In genomic region chr7:80028418-80028720, GRCm38 (mm10) we compare ENCODE assay signal across 8 mouse cellular contexts. TPM values are rescaled to one million over a fixed set of nuclear protein-coding genes. Genes with fewer than 3 reads are reported as not detected.
A peak's percentile ranks its signal among the peaks of the same experiment; 100 is the strongest.
DNase-seq lines count a peak whose midpoint lies in the region; ATAC-seq and TF ChIP-seq lines count a peak whose summit lies in the region.

No protein-coding gene starts in this region.

- H3K9me3 ChIP-seq in embryonic facial prominence, embryonic 10.5 days: no peaks in the 10 kb centered on the region
- H3K9me3 ChIP-seq in hindbrain, embryonic 10.5 days: no peaks in the 10 kb centered on the region
- H3K9me3 ChIP-seq in limb, embryonic 12.5 days: no peaks in the 10 kb centered on the region

- TF ChIP-seq POLR2A in spleen, adult 2 months (IDR thresholded peaks at IDR 0.05; ENCODE audit: low read depth, low read length): no peak
- no peak for TF ChIP-seq POLR2A in myocyte (IDR thresholded peaks at IDR 0.05; ENCODE audit: insufficient read length, low read depth)

- no peaks in the 10 kb centered on the region for H3K27me3 ChIP-seq in spleen, adult 2 months (ENCODE audit: control insufficient read depth, insufficient read depth, low read length)
- H3K27me3 ChIP-seq in embryonic facial prominence, embryonic 10.5 days (replicated peaks; ENCODE audit: low read depth, poor library complexity, severe bottlenecking): no peaks in the 10 kb centered on the region
- H3K27me3 ChIP-seq in hindbrain, embryonic 10.5 days (ENCODE audit: insufficient read depth, poor library complexity, severe bottlenecking): no peaks in the 10 kb centered on the region
- no peaks in the 10 kb centered on the region for H3K27me3 ChIP-seq in limb, embryonic 12.5 days
- no peaks in the 10 kb centered on the region for H3K27me3 ChIP-seq in myocyte (ENCODE audit: control insufficient read depth, insufficient read depth, insufficient read length)

- H3ac ChIP-seq in myocyte (ENCODE audit: control insufficient read depth, insufficient read length): no peak overlapping the region

- no peaks in the 10 kb centered on the region for H3K36me3 ChIP-seq in spleen, adult 2 months (ENCODE audit: control insufficient read depth, insufficient read depth, low read length)
- H3K36me3 ChIP-seq in embryonic facial prominence, embryonic 10.5 days (replicated peaks): peaks cover 14% of the 10 kb centered on the region
- peaks cover 15% of the 10 kb centered on the region for H3K36me3 ChIP-seq in hindbrain, embryonic 10.5 days
- no peaks in the 10 kb centered on the region for H3K36me3 ChIP-seq in limb, embryonic 12.5 days
- no peaks in the 10 kb centered on the region for H3K36me3 ChIP-seq in myocyte (ENCODE audit: control insufficient read depth, insufficient read depth)

- peaks cover 29% of the 10 kb centered on the region for H3K4me1 ChIP-seq in spleen, adult 2 months (ENCODE audit: control insufficient read depth, insufficient read depth, insufficient read length)
- H3K4me1 ChIP-seq in embryonic facial prominence, embryonic 10.5 days: peaks cover 68% of the 10 kb centered on the region
- peaks cover 76% of the 10 kb centered on the region for H3K4me1 ChIP-seq in hindbrain, embryonic 10.5 days (replicated peaks)
- peaks cover 54% of the 10 kb centered on the region for H3K4me1 ChIP-seq in limb, embryonic 12.5 days (replicated peaks)

- H3K27ac ChIP-seq in spleen, adult 2 months (ENCODE audit: insufficient read depth, low read length): peak overlapping the region; percentile 100
- H3K27ac ChIP-seq in embryonic facial prominence, embryonic 10.5 days (replicated peaks): no peak overlapping the region
- peak overlapping the region; percentile 99 for H3K27ac ChIP-seq in hindbrain, embryonic 10.5 days
- H3K27ac ChIP-seq in limb, embryonic 12.5 days: no peak overlapping the region

- 27% methylated on average over 3 of the region's 3 CpGs for WGBS in spleen, adult 2 months
- WGBS in embryonic facial prominence, embryonic 10.5 days: 37% methylated on average over 3 of the region's 3 CpGs
- WGBS in hindbrain, embryonic 10.5 days: 15% methylated on average over 3 of the region's 3 CpGs
- 50% methylated on average over 3 of the region's 3 CpGs for WGBS in limb, embryonic 12.5 days

- no peak for ATAC-seq in limb, embryonic 12.5 days (ENCODE audit: insufficient number of reproducible peaks, insufficient read depth, low FRiP score, low TSS enrichment, low read depth)
- no peak for ATAC-seq in monocyte, adult 5-6 weeks (replicated peaks; ENCODE audit: insufficient number of reproducible peaks, low FRiP score, low TSS enrichment, poor library complexity, severe bottlenecking)

- no peak for DNase-seq in spleen, adult 2 months (ENCODE audit: low read depth in 1 of 2, low spot score in 2 of 2)
- no peak for DNase-seq in spleen, postnatal 14 days (ENCODE audit: low spot score in 2 of 2)
- no peak for DNase-seq in embryonic facial prominence, embryonic 10.5 days (ENCODE audit: low spot score)
- no peak for DNase-seq in hindbrain, embryonic 10.5 days (ENCODE audit: low spot score)
- no peak for DNase-seq in spleen, adult 12 weeks (ENCODE audit: low spot score)

- 0 out of 2 replicates have a peak overlapping the region, but pooled peaks have one; percentile 40 for H3K9ac ChIP-seq in limb, embryonic 12.5 days (replicated peaks)

- peak overlapping the region; percentile 83; the same call in 1 of the 2 replicates for H3K4me3 ChIP-seq in spleen, adult 2 months (ENCODE audit: extremely low read depth, insufficient read depth, insufficient read length)
- H3K4me3 ChIP-seq in embryonic facial prominence, embryonic 10.5 days: peak overlapping the region; percentile 92
- H3K4me3 ChIP-seq in hindbrain, embryonic 10.5 days: peak overlapping the region; percentile 93
- peak overlapping the region; percentile 83 for H3K4me3 ChIP-seq in limb, embryonic 12.5 days (replicated peaks)
- H3K4me3 ChIP-seq in myocyte: peak overlapping the region; percentile 59

- peak overlapping the region; percentile 92 for H3K4me2 ChIP-seq in limb, embryonic 12.5 days
- peak overlapping the region; percentile 82 for H3K4me2 ChIP-seq in myocyte (ENCODE audit: low read depth)

- H3K79me2 ChIP-seq in myocyte (ENCODE audit: control insufficient read depth, insufficient read depth): peaks cover 22% of the 10 kb centered on the region

- no peak for TF ChIP-seq CTCF in spleen, adult 2 months (IDR thresholded peaks at IDR 0.05; ENCODE audit: extremely low read depth, insufficient read depth, insufficient read length, insufficient replicate concordance)

TF ChIP-seq in myocyte, 11 proteins besides CTCF, POLR2A, EP300 and RAD21:
- TF ChIP-seq MAX (IDR thresholded peaks at IDR 0.05; ENCODE audit: low read depth) (no peak), MYOG (IDR thresholded peaks at IDR 0.05; ENCODE audit: control insufficient read depth in 1 of 3, insufficient read depth in 1 of 3, insufficient read length in 2 of 3, low read depth in 2 of 3) (no peak), CEBPB (IDR thresholded peaks at IDR 0.05; ENCODE audit: insufficient read depth, poor library complexity, severe bottlenecking) (no peak), USF1 (IDR thresholded peaks at IDR 0.05; ENCODE audit: low read depth) (no peak), REST (IDR thresholded peaks at IDR 0.05; ENCODE audit: insufficient read depth, insufficient read length) (no peak)

RNA-seq across cellular contexts. Expression of gene Zfp710, which starts 3.8 kb away (rescaled TPM):
- 45.3 and 57.7 TPM in 2 replicates for polyA plus RNA-seq in spleen, adult 2 months (2012; rRNA removed)
- polyA plus RNA-seq in embryonic facial prominence, embryonic 10.5 days (2016; fragmentation: Nextera tagmentation; extraction: Ambion mirVana): 21.5 and 25.2 TPM in 2 replicates
- 37.5 and 39.3 TPM in 2 replicates for polyA plus RNA-seq in hindbrain, embryonic 10.5 days (2016; fragmentation: Nextera tagmentation; extraction: Ambion mirVana)
- 18.5 and 19.4 TPM in 2 replicates for polyA plus RNA-seq in limb, embryonic 12.5 days (2016; fragmentation: Nextera tagmentation; extraction: Ambion mirVana)
- polyA plus RNA-seq in myocyte (2012; fragmentation: generic; extraction: Trizol): 5.3 TPM
- total RNA-seq in monocyte, adult 5-6 weeks (2017): 55.9 to 77.3 TPM (median 60.7 TPM) in 3 replicates

Comparison
In these comparisons a context has a peak if more than half of its experiments do, and no peak if none do; other contexts are left out.
1. H3K27ac ChIP-seq: peak in spleen, adult 2 months (single experiment) and hindbrain, embryonic 10.5 days (single experiment); none in embryonic facial prominence, embryonic 10.5 days (single experiment) and limb, embryonic 12.5 days (single experiment).
2. Peak in every context shown above with its lines, with median percentiles within 50 percentile points of each other: H3K4me3 ChIP-seq.